Mouse (Mus musculus): ENCODE measurements at regions not wholly inside any gene's neighbourhood (a gene's known extent, or its start where the extent isn't known, plus 50 kb on each side); places are given as distances from the start of the nearest gene placed in this dataset.

DNA sequence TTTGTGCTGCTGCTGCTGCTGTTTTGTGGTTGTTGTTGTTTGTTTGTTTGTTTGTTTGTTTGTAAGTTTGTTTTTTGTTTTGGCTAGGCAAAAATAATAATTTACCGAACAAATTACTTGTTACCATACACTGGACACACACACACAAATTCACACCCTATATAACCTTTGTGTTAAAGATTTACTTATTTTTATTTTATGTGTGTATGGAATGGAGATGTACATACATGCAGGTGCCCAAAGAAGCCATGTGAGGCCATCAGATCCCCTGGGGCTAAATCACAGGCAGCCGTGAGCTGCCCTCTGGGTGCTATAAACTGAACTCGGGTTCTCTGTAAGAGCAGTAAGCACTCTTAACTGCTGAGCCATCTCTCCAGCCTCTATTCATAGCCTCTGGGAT is 56.0 kb downstream of the Pttg1 start:
- Histone ChIP-seq H3K27ac (replicated peaks; ENCODE audit: low read depth, low read length) (no peak overlapping the region), H3K9me3 (ENCODE audit: control insufficient read depth, low read length) (no peaks in the 10 kb centered on the region), H3K4me1 (ENCODE audit: control insufficient read depth, insufficient read depth, low read length) (no peaks in the 10 kb centered on the region), H3K9ac (ENCODE audit: low read depth, low read length) (no peak overlapping the region), H3K4me2 (ENCODE audit: low read depth, low read length) (no peak overlapping the region), H3K36me3 (ENCODE audit: control insufficient read depth, insufficient read depth, low read length) (no peaks in the 10 kb centered on the region), H3K4me3 (ENCODE audit: low read depth, low read length) (no peak overlapping the region), H3K27me3 (replicated peaks; ENCODE audit: control insufficient read depth, insufficient read depth, low read length) (no peaks in the 10 kb centered on the region)
- ATAC-seq (ENCODE audit: low read depth) (no peak), DNase-seq (ENCODE audit: low spot score) (no peak)
- WGBS, result 84% methylated on average over 3 of the region's 3 CpGs

DNA sequence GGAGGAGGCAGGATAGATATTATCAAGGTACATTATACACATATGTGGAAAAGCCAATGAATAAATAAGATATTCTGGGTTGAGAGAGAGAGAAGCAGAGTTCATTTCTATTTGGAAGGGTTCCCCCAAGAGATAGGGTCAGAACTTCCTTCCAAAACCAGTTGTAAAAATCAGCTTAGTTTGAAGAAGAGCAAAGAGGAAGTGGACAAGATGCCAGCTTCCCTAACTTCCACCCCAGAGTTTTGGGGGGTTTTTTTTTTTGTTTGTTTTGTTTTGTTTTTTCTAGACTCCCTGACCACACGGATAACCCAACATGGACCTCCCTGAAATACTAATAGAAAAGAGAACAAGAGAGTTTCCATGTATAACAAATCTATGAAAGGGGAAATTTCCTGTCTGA is 57.7 kb downstream of the Pttg1 start:
- H3K4me3 ChIP-seq (ENCODE audit: low read depth, low read length), result no peak overlapping the region
- WGBS, result 70% methylated on average over 1 of the region's 1 CpGs
- H3K9me3 ChIP-seq (ENCODE audit: control insufficient read depth, low read length), result no peaks in the 10 kb centered on the region
- no peak overlapping the region for H3K4me2 ChIP-seq (ENCODE audit: low read depth, low read length)
- H3K9ac ChIP-seq (ENCODE audit: low read depth, low read length), result no peak overlapping the region
- DNase-seq (ENCODE audit: low spot score) (no peak), ATAC-seq (ENCODE audit: low read depth) (no peak)
- no peaks in the 10 kb centered on the region for H3K36me3 ChIP-seq (ENCODE audit: control insufficient read depth, insufficient read depth, low read length)
- H3K4me1 ChIP-seq (ENCODE audit: control insufficient read depth, insufficient read depth, low read length), result no peaks in the 10 kb centered on the region
- H3K27me3 ChIP-seq (replicated peaks; ENCODE audit: control insufficient read depth, insufficient read depth, low read length), result no peaks in the 10 kb centered on the region
- H3K27ac ChIP-seq (replicated peaks; ENCODE audit: low read depth, low read length), result no peak overlapping the region

DNA sequence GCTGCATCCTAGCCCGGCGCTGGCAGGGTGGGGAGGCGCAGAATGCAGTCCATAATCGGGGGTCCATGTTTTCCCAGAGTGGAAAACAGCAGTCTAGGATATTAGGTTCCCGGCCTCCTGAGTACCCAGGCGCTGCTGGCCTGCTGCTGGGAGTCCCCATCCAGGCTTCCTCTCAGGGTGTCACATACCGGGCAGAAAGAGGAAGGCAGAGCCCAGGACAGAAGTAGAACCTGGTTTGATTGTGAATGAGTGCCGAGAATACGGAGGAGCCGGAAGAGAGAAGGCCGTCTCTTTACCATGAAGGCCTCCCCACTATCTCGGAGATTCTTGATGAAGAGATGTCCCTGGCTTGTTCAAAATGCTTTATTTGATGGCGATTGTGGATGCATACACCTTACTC is 64.2 kb downstream of the Pttg1 start:
- WGBS, result 52% methylated on average over 13 of the region's 13 CpGs
- ATAC-seq (ENCODE audit: low read depth) (no peak), DNase-seq (ENCODE audit: low spot score) (no peak)
- Histone ChIP-seq H3K4me2 (ENCODE audit: low read depth, low read length) (no peak overlapping the region), H3K4me3 (ENCODE audit: low read depth, low read length) (no peak overlapping the region), H3K36me3 (ENCODE audit: control insufficient read depth, insufficient read depth, low read length) (no peaks in the 10 kb centered on the region), H3K27ac (replicated peaks; ENCODE audit: low read depth, low read length) (no peak overlapping the region), H3K9ac (ENCODE audit: low read depth, low read length) (no peak overlapping the region), H3K27me3 (replicated peaks; ENCODE audit: control insufficient read depth, insufficient read depth, low read length) (no peaks in the 10 kb centered on the region), H3K9me3 (ENCODE audit: control insufficient read depth, low read length) (no peaks in the 10 kb centered on the region), H3K4me1 (ENCODE audit: control insufficient read depth, insufficient read depth, low read length) (no peaks in the 10 kb centered on the region)

DNA sequence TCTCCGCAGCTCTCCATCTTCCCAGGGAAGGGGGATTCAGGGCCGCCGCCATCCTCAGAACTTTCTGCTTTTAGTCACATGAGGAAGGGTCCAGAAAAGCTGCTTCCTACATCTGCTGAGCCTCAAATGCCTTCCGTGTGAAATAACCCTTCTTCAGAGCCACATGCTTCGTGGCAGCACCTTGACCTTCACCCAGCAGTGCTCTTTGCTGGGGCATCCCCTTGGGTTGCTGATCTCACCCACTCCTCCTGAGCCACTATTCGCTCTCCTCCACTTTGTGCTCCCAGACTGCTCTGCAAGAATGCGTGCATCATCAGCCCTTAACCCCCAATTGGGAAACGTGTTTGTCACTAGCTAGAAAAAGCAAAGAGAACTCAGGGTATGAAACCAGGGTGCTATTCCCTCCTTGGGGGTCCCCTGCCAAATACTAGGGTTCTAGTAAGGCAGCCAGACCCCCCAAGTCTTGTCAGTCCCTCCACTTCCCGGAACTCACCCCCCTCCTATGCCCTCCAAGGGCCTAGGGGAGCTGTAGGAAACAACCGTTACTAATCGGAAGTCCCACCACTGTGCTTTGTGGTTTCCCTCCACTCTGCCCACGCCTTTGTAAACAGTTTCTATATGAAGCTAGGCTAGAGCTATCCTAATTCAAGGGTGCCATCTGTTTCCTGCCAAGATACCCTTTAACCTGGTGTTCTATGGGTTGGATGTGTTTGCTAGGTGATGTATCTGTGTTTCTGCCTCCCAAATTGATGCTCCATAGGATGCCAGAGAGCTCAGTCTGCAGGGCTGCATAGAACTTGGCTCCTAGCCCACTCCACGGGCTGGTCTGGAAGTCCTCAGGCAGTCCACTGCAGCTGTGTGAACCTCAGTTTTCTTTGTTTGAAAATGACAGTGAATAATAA is 67.4 kb downstream of the Pttg1 start:
- Histone ChIP-seq H3K9ac (ENCODE audit: low read depth, low read length) (no peak overlapping the region), H3K4me3 (ENCODE audit: low read depth, low read length) (no peak overlapping the region), H3K4me1 (ENCODE audit: control insufficient read depth, insufficient read depth, low read length) (no peaks in the 10 kb centered on the region), H3K36me3 (ENCODE audit: control insufficient read depth, insufficient read depth, low read length) (no peaks in the 10 kb centered on the region), H3K27ac (replicated peaks; ENCODE audit: low read depth, low read length) (no peak overlapping the region), H3K4me2 (ENCODE audit: low read depth, low read length) (no peak overlapping the region), H3K27me3 (replicated peaks; ENCODE audit: control insufficient read depth, insufficient read depth, low read length) (no peaks in the 10 kb centered on the region), H3K9me3 (ENCODE audit: control insufficient read depth, low read length) (no peaks in the 10 kb centered on the region)
- DNase-seq (ENCODE audit: low spot score) (peak; percentile 31), ATAC-seq (ENCODE audit: low read depth) (no peak)
- WGBS, result 65% methylated on average over 13 of the region's 13 CpGs

DNA sequence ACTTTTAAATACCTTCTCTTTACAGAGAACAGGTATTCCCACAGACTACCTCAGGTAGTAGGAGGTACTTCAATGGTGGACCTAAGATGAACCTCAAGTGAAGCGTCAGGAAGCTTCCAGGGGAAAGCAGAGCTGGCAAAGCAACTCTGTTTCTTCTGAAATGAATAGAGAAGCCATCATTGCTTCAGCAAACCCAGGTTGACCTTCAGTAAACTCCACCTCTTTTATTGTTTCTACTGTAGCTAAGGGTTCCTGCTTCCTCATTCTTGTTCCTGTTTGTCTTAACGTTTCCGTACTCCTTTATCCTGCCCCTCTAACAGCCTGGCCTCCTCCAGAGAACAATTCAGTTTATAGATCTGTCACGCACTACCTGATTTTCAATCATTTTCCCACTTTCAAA is 72.4 kb downstream of the Pttg1 start:
- DNase-seq (ENCODE audit: low spot score), result no peak
- Histone ChIP-seq H3K4me3 (ENCODE audit: low read depth, low read length) (no peak overlapping the region), H3K4me1 (ENCODE audit: control insufficient read depth, insufficient read depth, low read length) (no peaks in the 10 kb centered on the region), H3K9ac (ENCODE audit: low read depth, low read length) (no peak overlapping the region), H3K27me3 (replicated peaks; ENCODE audit: control insufficient read depth, insufficient read depth, low read length) (no peaks in the 10 kb centered on the region), H3K27ac (replicated peaks; ENCODE audit: low read depth, low read length) (no peak overlapping the region), H3K36me3 (ENCODE audit: control insufficient read depth, insufficient read depth, low read length) (no peaks in the 10 kb centered on the region), H3K4me2 (ENCODE audit: low read depth, low read length) (no peak overlapping the region), H3K9me3 (ENCODE audit: control insufficient read depth, low read length) (no peaks in the 10 kb centered on the region)
- no peak for ATAC-seq (ENCODE audit: low read depth)
- 82% methylated on average over 4 of the region's 4 CpGs for WGBS

DNA sequence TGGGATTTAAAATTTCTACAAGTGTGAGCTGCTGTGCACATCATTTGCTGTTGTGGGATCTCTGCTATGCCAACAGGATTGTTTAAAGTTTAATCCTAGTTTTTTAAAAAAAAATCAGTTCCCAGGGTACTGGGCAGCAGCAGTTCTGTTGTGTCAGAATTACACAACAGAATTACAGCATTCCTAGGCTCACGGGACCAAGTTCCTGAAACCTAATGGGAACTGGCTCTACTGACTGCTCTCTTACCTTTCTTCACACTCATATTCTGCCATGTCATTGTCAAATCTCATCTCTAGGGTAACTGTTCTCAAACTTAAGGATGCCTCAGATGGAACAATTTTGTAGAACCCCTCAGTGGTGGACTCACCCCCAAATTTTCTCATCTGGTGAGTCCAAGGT is 73.0 kb downstream of the Pttg1 start:
- WGBS, result 78% methylated on average over 1 of the region's 1 CpGs
- no peak for DNase-seq (ENCODE audit: low spot score)
- Histone ChIP-seq H3K9me3 (ENCODE audit: control insufficient read depth, low read length) (no peaks in the 10 kb centered on the region), H3K9ac (ENCODE audit: low read depth, low read length) (no peak overlapping the region), H3K36me3 (ENCODE audit: control insufficient read depth, insufficient read depth, low read length) (no peaks in the 10 kb centered on the region), H3K4me2 (ENCODE audit: low read depth, low read length) (no peak overlapping the region), H3K27me3 (replicated peaks; ENCODE audit: control insufficient read depth, insufficient read depth, low read length) (no peaks in the 10 kb centered on the region), H3K4me1 (ENCODE audit: control insufficient read depth, insufficient read depth, low read length) (no peaks in the 10 kb centered on the region), H3K4me3 (ENCODE audit: low read depth, low read length) (no peak overlapping the region), H3K27ac (replicated peaks; ENCODE audit: low read depth, low read length) (no peak overlapping the region)
- no peak for ATAC-seq (ENCODE audit: low read depth)

DNA sequence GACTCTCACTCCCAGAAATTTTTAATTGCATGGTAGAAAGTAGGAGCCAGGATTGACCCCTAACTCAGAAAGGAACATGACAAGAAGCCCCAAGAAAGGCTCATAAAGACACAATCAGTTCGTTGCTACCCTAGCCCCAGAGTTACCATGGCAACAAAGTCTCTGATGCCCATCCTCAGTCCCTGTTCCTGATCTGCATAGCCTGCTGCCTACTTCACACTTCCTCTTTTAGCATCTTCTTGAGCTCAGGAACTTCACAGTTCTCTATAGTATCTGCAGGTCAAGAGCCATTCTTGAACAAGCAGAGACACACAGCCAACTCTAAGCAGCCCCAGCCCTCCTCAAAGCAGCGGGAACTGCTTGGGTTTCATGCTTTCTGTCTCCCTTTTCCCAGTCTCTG is 74.2 kb downstream of the Pttg1 start:
- DNase-seq (ENCODE audit: low spot score) (no peak), ATAC-seq (ENCODE audit: low read depth) (no peak)
- H3K9me3 ChIP-seq (ENCODE audit: control insufficient read depth, low read length), result no peaks in the 10 kb centered on the region
- no peak overlapping the region for H3K4me2 ChIP-seq (ENCODE audit: low read depth, low read length)
- 68% methylated on average over 2 of the region's 2 CpGs for WGBS
- H3K36me3 ChIP-seq (ENCODE audit: control insufficient read depth, insufficient read depth, low read length), result no peaks in the 10 kb centered on the region
- no peak overlapping the region for H3K4me3 ChIP-seq (ENCODE audit: low read depth, low read length)
- no peaks in the 10 kb centered on the region for H3K4me1 ChIP-seq (ENCODE audit: control insufficient read depth, insufficient read depth, low read length)
- no peak overlapping the region for H3K9ac ChIP-seq (ENCODE audit: low read depth, low read length)
- H3K27ac ChIP-seq (replicated peaks; ENCODE audit: low read depth, low read length), result no peak overlapping the region
- H3K27me3 ChIP-seq (replicated peaks; ENCODE audit: control insufficient read depth, insufficient read depth, low read length), result no peaks in the 10 kb centered on the region

DNA sequence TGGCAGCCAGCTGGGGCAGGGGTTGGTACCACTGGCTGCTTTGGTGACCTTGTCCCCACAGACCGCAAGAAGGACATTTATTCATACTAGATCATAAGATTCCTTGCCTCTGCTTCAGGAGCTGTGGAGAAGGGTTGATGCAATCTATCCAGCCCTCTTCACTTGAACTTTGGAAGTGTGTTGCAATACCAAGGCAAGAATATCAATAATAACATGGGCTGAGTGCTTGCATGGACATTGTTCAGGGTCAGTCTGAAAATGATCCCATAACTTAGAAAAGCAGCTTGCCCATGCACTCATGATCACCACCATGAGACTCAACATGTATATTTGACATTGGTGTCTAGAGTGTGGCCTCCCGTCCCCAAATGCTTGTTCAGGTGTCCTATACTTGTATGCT is 74.7 kb downstream of the Pttg1 start:
- WGBS, result 94% methylated on average over 2 of the region's 2 CpGs
- H3K4me2 ChIP-seq (ENCODE audit: low read depth, low read length), result no peak overlapping the region
- DNase-seq (ENCODE audit: low spot score) (no peak), ATAC-seq (ENCODE audit: low read depth) (no peak)
- no peak overlapping the region for H3K4me3 ChIP-seq (ENCODE audit: low read depth, low read length)
- no peak overlapping the region for H3K9ac ChIP-seq (ENCODE audit: low read depth, low read length)
- no peaks in the 10 kb centered on the region for H3K9me3 ChIP-seq (ENCODE audit: control insufficient read depth, low read length)
- H3K4me1 ChIP-seq (ENCODE audit: control insufficient read depth, insufficient read depth, low read length), result no peaks in the 10 kb centered on the region
- no peaks in the 10 kb centered on the region for H3K27me3 ChIP-seq (replicated peaks; ENCODE audit: control insufficient read depth, insufficient read depth, low read length)
- no peaks in the 10 kb centered on the region for H3K36me3 ChIP-seq (ENCODE audit: control insufficient read depth, insufficient read depth, low read length)
- no peak overlapping the region for H3K27ac ChIP-seq (replicated peaks; ENCODE audit: low read depth, low read length)

DNA sequence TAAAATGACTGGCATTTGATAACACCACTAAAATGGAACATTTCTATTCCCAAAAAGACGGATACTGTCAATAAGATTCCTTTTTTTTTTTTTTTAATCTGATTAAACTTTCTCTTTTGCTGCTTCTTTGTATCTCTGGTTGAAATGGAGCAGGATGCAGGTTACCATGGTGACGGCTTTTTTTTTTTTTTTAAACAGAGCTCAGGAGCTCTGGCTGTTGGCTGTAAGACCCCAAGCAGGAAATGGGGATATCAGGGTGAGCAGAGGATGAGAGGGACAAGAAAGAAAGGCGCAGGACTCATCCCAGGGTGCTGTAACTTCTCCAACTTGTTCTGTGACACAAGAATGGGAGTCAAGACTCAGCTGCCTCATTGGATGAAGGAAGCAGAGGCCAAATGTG is 75.8 kb downstream of the Pttg1 start:
- ATAC-seq (ENCODE audit: low read depth) (no peak), DNase-seq (ENCODE audit: low spot score) (no peak)
- Histone ChIP-seq H3K27ac (replicated peaks; ENCODE audit: low read depth, low read length) (no peak overlapping the region), H3K27me3 (replicated peaks; ENCODE audit: control insufficient read depth, insufficient read depth, low read length) (no peaks in the 10 kb centered on the region), H3K4me1 (ENCODE audit: control insufficient read depth, insufficient read depth, low read length) (no peaks in the 10 kb centered on the region), H3K9me3 (ENCODE audit: control insufficient read depth, low read length) (no peaks in the 10 kb centered on the region), H3K4me3 (ENCODE audit: low read depth, low read length) (no peak overlapping the region), H3K4me2 (ENCODE audit: low read depth, low read length) (no peak overlapping the region), H3K9ac (ENCODE audit: low read depth, low read length) (no peak overlapping the region), H3K36me3 (ENCODE audit: control insufficient read depth, insufficient read depth, low read length) (no peaks in the 10 kb centered on the region)
- WGBS, result 58% methylated on average over 3 of the region's 3 CpGs
